Mouse (Mus musculus) C2C12 (cell line): Measurements from ENCODE around the gene Trpm1. TPM values are rescaled to one million over a fixed set of nuclear protein-coding genes. Genes with fewer than 3 reads are reported as not detected.

Experiments
- H3K27me3 ChIP-seq: one replicate; pipeline ENCODE4 v1.6.1; 2011; ENCODE audit not compliant: control insufficient read depth, insufficient read depth, insufficient read length
- H3K36me3 ChIP-seq: one replicate; pipeline ENCODE4 v1.6.1; 2011; ENCODE audit not compliant: control insufficient read depth, insufficient read depth
- H3K4me3 ChIP-seq: one replicate; pipeline ENCODE4 v1.5.1; 2011; ENCODE audit warnings: mild to moderate bottlenecking, control low read depth; ENCODE audit not compliant: poor library complexity, insufficient read depth, severe bottlenecking
- H3K79me2 ChIP-seq: one replicate; pipeline ENCODE4 v1.6.1; 2011; ENCODE audit not compliant: control insufficient read depth, insufficient read depth
- H3K79me3 ChIP-seq: one replicate; pipeline ENCODE4 v1.6.1; 2011; ENCODE audit warnings: low read depth, control low read depth
- H3ac ChIP-seq: one replicate; pipeline ENCODE3; 2011; ENCODE audit warnings: low read depth; ENCODE audit not compliant: control insufficient read depth, insufficient read length
- CEBPB ChIP-seq: IDR thresholded peaks from one replicate; pipeline ENCODE4 v1.6.1; 2011; ENCODE audit warnings: low read depth, mild to moderate bottlenecking, control low read depth, moderate library complexity
- CTCF ChIP-seq: IDR thresholded peaks from one replicate; pipeline ENCODE4 v1.5.1; 2011; ENCODE audit not compliant: control insufficient read depth, insufficient read depth, insufficient read length
- FOSL1 ChIP-seq: IDR thresholded peaks from one replicate; pipeline ENCODE4 v1.8.0; 2011; ENCODE audit warnings: mild to moderate bottlenecking, low read length; ENCODE audit not compliant: poor library complexity, insufficient read depth, severe bottlenecking
- MAX ChIP-seq: IDR thresholded peaks from one replicate; pipeline ENCODE4 v1.6.1; 2011; ENCODE audit warnings: mild to moderate bottlenecking, control low read depth
- MYOD1 ChIP-seq: IDR thresholded peaks from one replicate; pipeline ENCODE4 v1.6.1; 2011; ENCODE audit warnings: low read depth; ENCODE audit not compliant: control insufficient read depth, insufficient read length
- MYOG ChIP-seq: IDR thresholded peaks from one replicate; pipeline ENCODE4 v1.6.1; 2011; ENCODE audit not compliant: control insufficient read depth, insufficient read length; ENCODE audit errors: extremely low read depth
- USF1 ChIP-seq: IDR thresholded peaks from one replicate; pipeline ENCODE4 v1.6.1; 2011; ENCODE audit warnings: low read depth, mild to moderate bottlenecking, control low read depth, moderate library complexity
- polyA plus RNA-seq: library from polyadenylated mRNA; unstranded; fragments of >200 nt; fragmentation: generic; extraction: Trizol; gene quantifications from one replicate; pipeline ENCODE4 v1.2.1, GENCODE M21; 2012; ENCODE audit warnings: missing spikeins

Gene Trpm1
- polyA plus RNA-seq, 1 experiment, result 0.02 TPM

DNA sequence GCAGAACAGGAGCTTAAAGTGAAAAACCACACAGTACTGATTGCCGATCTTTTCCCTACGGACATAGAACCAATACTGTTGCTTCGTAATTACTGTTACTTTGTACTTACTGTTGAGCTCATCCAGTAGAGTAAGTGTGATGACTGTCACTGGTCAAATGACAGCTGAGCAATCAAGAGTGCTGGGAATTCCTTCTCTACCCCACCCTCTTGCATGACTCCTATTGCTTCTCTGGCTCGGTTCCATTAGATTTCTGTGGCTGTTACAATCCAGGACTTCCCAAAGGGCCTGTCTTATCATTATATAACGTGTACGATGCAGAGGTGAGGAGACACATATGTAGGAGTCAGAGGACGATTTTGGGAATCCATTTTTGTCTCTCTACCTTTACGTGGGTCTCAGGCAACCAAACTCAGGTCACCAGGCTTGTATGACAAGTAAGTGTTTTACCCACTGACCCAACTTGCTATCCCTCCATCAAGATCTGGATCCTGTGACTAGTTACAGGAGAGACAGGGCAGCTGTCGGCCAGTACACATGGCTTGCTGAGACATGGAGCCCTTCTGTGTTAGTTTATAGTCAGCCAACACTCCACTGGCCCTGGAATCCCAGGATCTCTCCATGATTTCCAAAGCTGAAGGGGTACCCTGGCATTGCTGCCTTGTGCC is 85.6 kb downstream of the Trpm1 start:
- no peaks in the 10 kb centered on the region for H3K79me3 ChIP-seq
- no peaks in the 10 kb centered on the region for H3K36me3 ChIP-seq
- no peaks in the 10 kb centered on the region for H3K79me2 ChIP-seq
- peak; percentile 78 for TF ChIP-seq MYOD1
- TF ChIP-seq USF1, result no peak
- no peak for TF ChIP-seq CEBPB
- H3ac ChIP-seq, result no peak overlapping the region
- no peaks in the 10 kb centered on the region for H3K27me3 ChIP-seq
- H3K4me3 ChIP-seq, result no peak overlapping the region

DNA sequence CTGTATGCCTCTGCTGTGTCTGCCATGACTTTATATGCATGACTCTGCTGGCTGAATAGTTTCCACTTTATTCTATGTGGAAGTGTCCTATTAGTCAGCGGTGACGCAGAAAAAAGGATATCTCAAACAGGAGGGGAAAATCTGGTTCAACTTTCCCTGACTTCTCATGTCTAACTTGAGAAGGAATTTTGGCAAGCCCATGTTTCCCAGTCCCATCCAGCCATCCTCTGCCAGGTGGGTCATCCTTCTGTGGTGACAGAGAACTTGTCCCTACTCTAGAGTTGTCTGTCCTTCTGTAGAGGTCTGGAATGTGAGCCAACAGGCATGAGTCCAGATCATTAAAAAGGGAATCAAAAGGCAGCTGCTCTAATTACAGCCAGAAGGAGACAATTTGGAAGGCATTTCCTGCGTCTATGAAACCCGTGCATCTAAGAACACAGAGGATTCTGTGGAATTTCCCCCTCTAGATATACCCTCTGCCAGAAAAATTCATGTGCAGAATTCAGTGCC is 86.2 kb downstream of the Trpm1 start:
- Histone ChIP-seq H3K79me2 (no peaks in the 10 kb centered on the region), H3K27me3 (no peaks in the 10 kb centered on the region), H3ac (no peak overlapping the region), H3K4me3 (no peak overlapping the region), H3K36me3 (no peaks in the 10 kb centered on the region), H3K79me3 (no peaks in the 10 kb centered on the region)
- TF ChIP-seq CTCF (no peak), CEBPB (no peak), MYOG (no peak), FOSL1 (peak; percentile 34)

DNA sequence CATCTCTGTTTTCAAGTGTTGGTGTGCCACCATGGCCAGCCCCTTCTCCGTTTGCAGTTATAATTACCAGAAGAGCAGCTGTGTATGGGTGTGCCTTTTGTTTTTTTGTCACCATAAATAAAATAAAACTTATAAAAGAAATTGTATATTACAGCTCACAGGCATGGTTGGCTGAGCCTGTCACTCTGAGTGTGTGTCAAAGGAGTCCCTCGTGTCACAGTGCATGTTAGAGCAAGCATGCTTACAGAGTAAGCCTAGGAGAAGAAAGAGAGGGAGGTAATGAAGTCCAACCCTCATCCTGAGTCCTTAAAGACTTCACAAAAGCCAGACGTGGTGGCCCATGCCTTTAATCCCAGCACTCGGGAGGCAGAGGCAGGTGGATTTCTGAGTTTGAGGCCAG is 88.8 kb downstream of the Trpm1 start:
- H3K79me2 ChIP-seq, result no peaks in the 10 kb centered on the region
- no peaks in the 10 kb centered on the region for H3K27me3 ChIP-seq
- H3ac ChIP-seq, result no peak overlapping the region
- TF ChIP-seq CEBPB, result no peak
- no peak for TF ChIP-seq CTCF
- TF ChIP-seq MAX, result no peak
- TF ChIP-seq MYOG, result no peak
- TF ChIP-seq MYOD1, result no peak
- no peak for TF ChIP-seq FOSL1
- no peak for TF ChIP-seq USF1
- H3K4me3 ChIP-seq, result no peak overlapping the region
- no peaks in the 10 kb centered on the region for H3K36me3 ChIP-seq
- no peaks in the 10 kb centered on the region for H3K79me3 ChIP-seq

DNA sequence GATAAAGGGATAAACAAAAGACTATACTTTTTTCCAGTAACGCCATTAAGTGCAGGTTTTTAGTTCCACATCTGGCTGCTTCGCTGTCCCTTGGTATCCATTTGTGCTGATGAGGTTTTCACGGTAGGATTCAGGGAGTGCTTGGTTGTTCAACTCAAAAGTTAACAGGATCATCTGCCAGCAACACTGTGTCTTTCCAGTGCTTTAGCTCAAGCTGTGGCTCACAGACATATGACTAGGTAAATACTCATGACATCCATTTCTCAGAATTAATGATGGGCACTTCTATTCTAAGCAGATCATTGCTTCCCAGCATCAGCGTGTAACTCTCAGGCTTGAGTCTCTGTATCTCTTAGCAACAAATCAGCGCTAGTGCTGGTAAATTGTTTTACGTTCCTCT is 90.7 kb downstream of the Trpm1 start:
- H3ac ChIP-seq, result no peak overlapping the region
- H3K79me2 ChIP-seq, result no peaks in the 10 kb centered on the region
- no peak for TF ChIP-seq CEBPB
- no peaks in the 10 kb centered on the region for H3K27me3 ChIP-seq
- H3K4me3 ChIP-seq, result no peak overlapping the region
- H3K79me3 ChIP-seq, result no peaks in the 10 kb centered on the region
- no peaks in the 10 kb centered on the region for H3K36me3 ChIP-seq

DNA sequence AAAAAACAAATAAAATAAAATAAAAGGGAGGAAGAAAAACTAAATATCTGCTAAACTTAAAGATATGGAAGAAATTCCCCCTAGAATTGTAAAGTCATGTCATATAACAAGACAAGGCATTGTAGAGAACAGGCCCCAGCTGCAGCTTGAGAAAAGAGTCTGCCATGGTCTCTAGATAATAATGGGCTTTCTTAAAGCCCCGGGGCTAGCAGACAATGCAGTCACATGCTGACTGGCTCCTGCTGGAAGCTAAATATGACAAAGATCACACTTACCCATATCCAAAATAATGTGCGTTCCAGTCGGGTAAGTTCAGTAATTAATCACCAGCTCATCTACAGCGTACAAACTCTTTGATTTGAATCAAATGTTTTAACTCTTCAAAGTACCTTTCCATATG is 93.1 kb downstream of the Trpm1 start:
- Histone ChIP-seq H3K4me3 (no peak overlapping the region), H3K79me2 (no peaks in the 10 kb centered on the region), H3K27me3 (no peaks in the 10 kb centered on the region), H3ac (no peak overlapping the region), H3K79me3 (no peaks in the 10 kb centered on the region), H3K36me3 (no peaks in the 10 kb centered on the region)
- no peak for TF ChIP-seq USF1
- TF ChIP-seq MAX, result no peak
- no peak for TF ChIP-seq CTCF
- no peak for TF ChIP-seq CEBPB
- no peak for TF ChIP-seq FOSL1
- TF ChIP-seq MYOG, result no peak

DNA sequence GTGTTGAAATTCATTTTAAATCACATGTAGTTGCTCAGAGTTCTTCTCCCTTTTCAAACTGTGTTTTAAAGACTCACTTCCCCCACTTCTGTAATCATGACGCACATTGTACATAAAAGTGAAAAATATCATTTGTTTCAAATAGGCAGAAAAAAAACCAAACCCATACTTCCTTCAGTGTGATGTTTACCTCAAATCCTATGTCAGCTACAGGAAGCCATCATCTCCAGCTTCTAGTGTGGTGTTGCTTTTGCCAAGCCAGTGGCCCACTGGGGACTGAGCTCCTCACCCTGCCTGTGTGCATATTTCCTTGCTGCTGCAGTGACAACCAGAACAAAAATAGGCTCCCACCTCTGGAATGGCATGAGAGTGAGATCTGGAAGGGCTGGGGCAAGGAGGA is 94.7 kb downstream of the Trpm1 start:
- no peak overlapping the region for H3K4me3 ChIP-seq
- H3ac ChIP-seq, result no peak overlapping the region
- H3K79me3 ChIP-seq, result no peaks in the 10 kb centered on the region
- no peaks in the 10 kb centered on the region for H3K79me2 ChIP-seq
- no peaks in the 10 kb centered on the region for H3K27me3 ChIP-seq
- TF ChIP-seq FOSL1 (no peak), MAX (no peak), CEBPB (no peak), CTCF (no peak), MYOD1 (no peak), USF1 (no peak), MYOG (no peak)
- H3K36me3 ChIP-seq, result no peaks in the 10 kb centered on the region
